Mouse (Mus musculus) Patski (cell line): ENCODE data around the gene Krt83. TPM values are rescaled to one million over a fixed set of nuclear protein-coding genes. Genes with fewer than 3 reads are reported as not detected.

Experiments used
- ATAC-seq: fragments of 100-300 bp; one replicate; pipeline ENCODE4 v1.8.0; 2021
- CTCF ChIA-PET: fragments of 350-600 bp; sonication (Branson Sonifier 250); formaldehyde crosslinking; loops from one replicate; lab custom pipeline; 2022; ENCODE audit warnings: inconsistent platforms; lab: Charles Lee
- POLR2A ChIA-PET: fragments of 350-600 bp; sonication (Branson Sonifier 250); formaldehyde crosslinking; loops from one replicate; lab custom pipeline; 2022; ENCODE audit warnings: antibody characterized with exemption, inconsistent platforms; lab: Charles Lee
- DNase-seq: peaks from one replicate; pipeline ENCODE4 v3.0.0-alpha.2; 2011; ENCODE audit warnings: low read depth, low spot score
- H3K27me3 ChIP-seq: fragments of 371-371 bp; one replicate; pipeline ENCODE4 v1.5.1; 2021
- CTCF ChIP-seq: fragments of 100-300 bp; IDR thresholded peaks from one replicate; pipeline ENCODE4 v1.5.1; 2021
- in situ Hi-C: fragments of 300-500 bp; cut with MboI; formaldehyde crosslinking; loops from 3 replicates; pipeline ENCODE4 v1.11.1; 2018; ENCODE audit warnings: low pct_unique_long_range_greater_than_20kb, mixed read lengths
- polyA plus RNA-seq: library from polyadenylated mRNA; unstranded; gene quantifications from one replicate; pipeline ENCODE4 v1.2.3, GENCODE M21; 2021

The Krt83 gene
- polyA plus RNA-seq, 1 experiment from 2014 or later: not detected

DNA sequence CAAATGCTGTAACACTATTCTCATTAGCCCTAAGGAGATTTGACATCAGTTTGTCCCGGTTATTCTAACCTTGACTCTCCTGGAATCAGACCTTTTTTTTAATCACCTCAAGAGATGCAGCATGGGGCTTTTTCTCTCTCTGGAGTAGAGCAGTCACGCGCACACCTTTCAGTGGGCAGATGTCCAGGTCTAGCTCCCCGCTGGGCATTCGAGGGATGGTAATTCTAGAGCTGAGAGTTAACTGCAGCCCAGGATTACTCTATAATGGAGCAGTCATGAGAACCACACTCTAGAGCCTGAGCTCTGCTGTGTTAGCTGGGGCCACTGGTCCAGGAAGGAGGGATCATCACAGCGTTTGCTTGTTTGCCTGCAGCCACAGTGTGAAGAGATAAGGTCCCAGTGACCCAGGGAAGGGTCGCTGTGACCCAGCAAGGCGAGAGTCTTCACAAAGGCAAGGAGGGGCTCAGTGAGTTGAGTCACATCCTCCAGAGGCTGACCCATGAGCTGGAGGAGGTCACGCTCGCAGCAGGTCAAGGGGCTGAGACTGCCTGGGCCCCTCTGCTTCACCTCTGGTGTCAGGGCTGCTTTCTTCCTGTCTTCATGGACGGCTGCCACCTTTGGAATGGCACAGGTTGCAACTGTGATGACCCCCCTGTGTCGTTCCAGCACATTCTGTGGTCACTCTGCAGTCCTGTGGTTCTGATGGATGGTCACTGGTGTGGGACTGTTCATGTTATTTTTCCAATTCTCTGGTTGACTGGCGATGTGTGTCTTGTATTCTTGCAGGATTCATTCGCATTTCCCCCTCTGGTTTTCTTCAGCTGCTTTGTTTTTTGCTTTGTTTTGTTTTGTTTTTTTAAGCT, 15.8 kb upstream of the Krt83 start:
- TF ChIP-seq CTCF: no peak
- ChIA-PET CTCF (interaction anchor here (1.3 kb wide), 1 partner anchor 14 kb away, joined by 6 read pairs; no protein-coding TSS in a partner anchor), POLR2A (interaction anchor here (1.3 kb wide), 1 partner anchor 10 kb away, joined by 6 read pairs; no protein-coding TSS in a partner anchor)
- peak; percentile 41 for DNase-seq
- H3K27me3 ChIP-seq: no peaks in the 10 kb centered on the region
- in situ Hi-C loops: no loop called here
- ATAC-seq: peak; percentile 76

DNA sequence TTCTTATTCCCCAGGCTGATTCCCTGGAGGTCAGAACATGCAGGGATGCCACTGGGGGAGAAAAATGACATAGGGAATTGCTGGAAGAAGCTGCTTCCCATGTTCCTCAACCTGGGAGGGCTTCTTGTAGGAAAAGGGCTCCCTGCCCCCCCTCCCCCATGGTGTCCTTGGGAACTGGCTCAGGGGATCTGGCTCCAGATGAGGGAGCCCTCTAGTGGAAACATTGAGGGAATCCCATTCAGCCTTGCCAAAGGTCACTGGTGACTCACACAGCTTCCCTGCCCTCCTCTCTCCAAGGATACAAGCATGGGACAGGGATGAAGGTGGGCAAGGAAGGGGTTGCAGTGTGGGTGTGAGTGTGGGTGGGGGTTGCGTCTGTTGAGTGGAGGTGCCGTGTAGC, 5.9 kb upstream of the Krt83 start:
- POLR2A ChIA-PET: interaction anchor here (1.4 kb wide), 1 partner anchor 10 kb away, joined by 6 read pairs; no protein-coding TSS in a partner anchor
- H3K27me3 ChIP-seq: no peaks in the 10 kb centered on the region
- in situ Hi-C loops: loop anchor here (5.0 kb wide), 2 partner anchors 40 to 155 kb away; no protein-coding TSS in a partner anchor
- ATAC-seq: peak; percentile 47
- DNase-seq: peak; percentile 27
- CTCF ChIA-PET: interaction anchor here (0.8 to 3.5 kb wide), 11 partner anchors 11 to 487 kb away, joined by 3 to 23 read pairs (median 3); partner anchors contain the start of genes Krt80 and Krt86
- no peak for TF ChIP-seq CTCF

DNA sequence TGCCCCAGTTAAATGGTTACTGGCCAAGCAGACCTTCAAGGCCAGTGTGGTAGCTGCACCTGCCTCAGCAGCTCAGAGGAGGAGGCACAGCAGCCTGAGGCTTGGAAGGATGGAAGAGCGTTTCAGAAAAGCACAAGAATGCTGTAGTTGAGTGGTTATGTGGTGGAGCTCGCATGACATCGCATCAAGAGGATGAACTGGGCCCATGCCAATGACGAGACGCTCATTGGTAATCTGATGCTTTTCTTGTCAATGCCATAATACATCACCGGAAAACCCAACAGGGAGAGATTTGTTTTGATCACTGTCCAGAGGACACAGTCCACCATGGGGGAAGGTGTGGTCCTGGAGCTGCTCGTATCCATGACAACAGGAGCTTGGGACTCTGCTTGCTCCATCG, 4.0 kb upstream of the Krt83 start:
- POLR2A ChIA-PET: no interaction called here
- ATAC-seq (no peak), DNase-seq (no peak)
- in situ Hi-C loops: loop anchor here (5.0 kb wide), 2 partner anchors 38 to 153 kb away; no protein-coding TSS in a partner anchor
- CTCF ChIA-PET: interaction anchor here (1.1 to 3.5 kb wide), 3 partner anchors 108 to 157 kb away, joined by 3 to 23 read pairs (median 4); no protein-coding TSS in a partner anchor
- TF ChIP-seq CTCF: no peak
- H3K27me3 ChIP-seq: no peaks in the 10 kb centered on the region

DNA sequence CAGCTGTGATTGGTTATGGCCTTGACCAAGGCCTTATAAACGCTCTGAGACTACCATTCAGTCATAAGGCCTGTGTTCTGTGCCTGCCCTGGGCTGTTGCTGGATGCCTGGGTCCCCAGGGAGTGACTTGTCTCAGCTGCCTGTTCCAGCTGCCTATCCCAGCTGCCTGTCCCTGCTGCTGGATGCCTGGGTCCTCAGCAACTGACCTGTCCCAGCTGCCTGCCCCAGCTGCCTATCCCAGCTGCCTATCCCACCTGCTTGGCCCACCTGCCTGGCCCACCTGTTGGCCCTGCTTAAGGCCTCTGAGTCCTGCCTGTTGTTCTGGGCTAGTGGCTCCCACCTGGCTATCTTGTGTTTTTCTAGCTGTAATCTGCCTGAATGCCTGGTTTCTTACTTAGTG, 2.9 kb upstream of the Krt83 start:
- no peak for ATAC-seq

DNA sequence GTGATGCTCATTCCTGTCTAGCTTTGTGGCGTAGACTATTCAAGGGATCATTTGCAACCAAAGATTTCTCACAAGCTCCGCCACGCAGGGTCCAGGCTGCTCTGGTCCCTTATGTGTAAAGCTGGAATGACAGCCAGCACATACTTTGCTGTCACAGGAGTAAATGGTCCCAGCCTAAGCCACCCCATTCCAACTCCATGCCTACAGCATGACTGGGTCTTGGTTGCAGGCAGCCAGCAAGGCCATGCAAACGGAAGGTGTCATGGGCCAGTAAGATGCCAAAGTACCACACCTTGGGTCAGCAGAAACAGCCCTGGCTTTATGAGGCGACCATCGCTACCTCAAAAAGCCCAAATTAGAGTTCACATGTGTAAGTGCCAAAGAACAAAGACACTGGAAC, 2.4 kb upstream of the Krt83 start:
- no peak for DNase-seq
- in situ Hi-C loops: no loop called here
- TF ChIP-seq CTCF: no peak
- H3K27me3 ChIP-seq: no peaks in the 10 kb centered on the region
- ChIA-PET POLR2A (no interaction called here), CTCF (interaction anchor here (1.8 kb wide), 1 partner anchor 13 kb away, joined by 6 read pairs; no protein-coding TSS in a partner anchor)
- ATAC-seq: no peak

More for the DNA sequence above, 2.9 kb upstream of the Krt83 start:
- POLR2A ChIA-PET: no interaction called here
- no peak for TF ChIP-seq CTCF
- no peak for DNase-seq
- in situ Hi-C loops: no loop called here
- no peaks in the 10 kb centered on the region for H3K27me3 ChIP-seq
- CTCF ChIA-PET: no interaction called here

DNA sequence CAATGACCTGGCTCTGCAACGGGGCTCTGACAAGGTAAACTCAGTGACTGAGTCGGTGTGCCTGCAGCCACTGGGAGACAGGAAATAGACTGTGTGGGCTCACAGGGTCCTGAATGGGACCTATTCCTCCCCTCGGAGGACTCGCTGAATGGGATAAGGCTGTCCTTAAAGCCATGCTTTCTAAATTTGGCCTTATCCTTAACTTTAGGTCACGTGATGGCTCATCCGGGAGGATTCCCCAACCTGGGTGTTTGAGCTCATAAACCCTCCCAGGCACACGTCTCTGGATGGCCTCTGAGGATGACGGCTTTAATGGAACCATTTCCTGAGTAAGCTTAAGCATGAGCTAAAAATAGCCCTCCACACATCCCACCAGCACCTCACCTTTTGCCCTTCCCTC, 1.4 kb upstream of the Krt83 start:
- ChIA-PET CTCF (interaction anchor here (0.9 to 1.8 kb wide), 2 partner anchors 14 to 165 kb away, joined by 4 to 6 read pairs; no protein-coding TSS in a partner anchor), POLR2A (no interaction called here)
- DNase-seq (no peak), ATAC-seq (no peak)
- in situ Hi-C loops: no loop called here
- H3K27me3 ChIP-seq: no peaks in the 10 kb centered on the region
- no peak for TF ChIP-seq CTCF

DNA sequence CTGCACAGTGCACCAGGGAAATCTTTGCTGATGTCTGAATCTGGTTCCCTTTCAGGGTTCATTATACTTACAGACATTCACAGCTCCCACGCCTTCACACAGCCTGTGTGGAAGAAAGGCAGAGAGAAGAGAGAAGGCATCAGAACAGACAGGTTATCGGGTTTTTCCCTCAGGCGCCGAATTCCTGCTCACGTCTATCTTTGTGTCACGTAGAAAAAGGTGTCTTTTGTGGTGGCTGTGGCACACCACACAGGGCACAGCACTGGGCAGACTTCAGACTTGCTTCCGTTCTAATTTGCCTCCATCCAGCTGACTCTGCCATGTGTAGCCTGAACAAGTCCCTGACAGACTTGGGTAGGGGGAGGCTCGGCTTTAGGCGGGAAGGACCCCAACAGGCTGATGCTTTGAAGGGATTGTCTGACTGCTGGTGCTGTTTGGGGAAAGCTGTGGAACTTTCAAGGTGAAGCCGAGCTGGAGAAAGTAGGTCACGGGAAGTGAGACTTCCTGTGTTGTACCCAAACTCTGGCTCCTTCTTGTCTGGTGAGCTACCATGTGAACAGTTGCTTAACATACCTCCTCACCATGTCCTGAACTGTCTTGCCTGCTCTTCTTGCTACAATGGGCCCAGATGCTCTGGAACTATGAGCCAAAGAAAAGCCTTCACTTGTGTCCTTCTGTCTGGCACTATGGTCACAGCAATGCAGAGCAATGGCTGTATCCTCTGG, 5.2 kb downstream of the Krt83 start:
- ChIA-PET CTCF (interaction anchor here (0.8 kb wide), 1 partner anchor 12 kb away, joined by 3 read pairs; no protein-coding TSS in a partner anchor), POLR2A (no interaction called here)
- ATAC-seq (no peak), DNase-seq (no peak)
- in situ Hi-C loops: no loop called here
- H3K27me3 ChIP-seq: no peaks in the 10 kb centered on the region
- TF ChIP-seq CTCF: no peak

DNA sequence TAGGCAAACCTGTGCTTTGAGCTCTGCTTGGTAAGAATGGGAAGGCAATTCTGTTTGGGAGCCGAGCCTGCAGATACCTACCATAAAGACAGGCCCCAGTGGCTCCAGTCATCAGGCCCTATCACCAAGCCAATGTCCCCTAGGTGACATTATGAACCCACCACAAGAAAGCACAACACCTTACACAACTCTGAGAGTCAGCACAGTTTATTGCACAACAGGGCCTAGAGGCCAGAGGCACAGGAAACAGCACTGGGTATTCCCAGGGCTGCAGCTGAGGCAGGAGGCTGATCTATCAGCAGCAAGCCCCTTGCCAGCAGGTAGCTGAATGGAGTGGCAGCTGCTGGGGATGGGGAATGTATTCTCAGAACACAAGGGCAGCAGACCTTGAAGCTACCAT, 6.4 kb downstream of the Krt83 start:
- H3K27me3 ChIP-seq: no peaks in the 10 kb centered on the region
- in situ Hi-C loops: no loop called here
- POLR2A ChIA-PET: no interaction called here
- CTCF ChIA-PET: interaction anchor here (1.1 kb wide), 1 partner anchor 12 kb away, joined by 4 read pairs; no protein-coding TSS in a partner anchor
- ATAC-seq (peak; percentile 13), DNase-seq (no peak)
- TF ChIP-seq CTCF: no peak

DNA sequence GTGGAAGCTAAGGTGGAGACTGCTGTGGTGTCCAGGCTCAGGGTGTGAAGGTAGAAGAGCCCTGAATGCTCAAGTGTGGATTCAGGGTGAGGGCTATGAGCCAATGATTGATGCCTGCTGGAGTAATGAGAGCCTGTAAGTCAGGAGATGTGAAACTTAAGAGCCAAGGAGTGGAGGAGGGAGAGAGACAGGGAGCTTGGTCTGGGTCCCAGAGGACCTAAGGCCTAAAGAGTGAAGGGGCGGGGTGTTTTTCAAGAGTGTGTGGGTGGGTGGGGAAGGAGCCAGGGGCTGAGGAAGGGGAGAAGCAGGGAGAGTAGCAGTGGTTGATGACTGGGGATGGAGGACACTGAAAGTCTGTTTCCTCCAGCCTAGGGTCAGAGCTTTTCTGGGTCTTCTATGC, 7.7 kb downstream of the Krt83 start:
- TF ChIP-seq CTCF: no peak
- DNase-seq (no peak), ATAC-seq (no peak)
- CTCF ChIA-PET: no interaction called here
- peaks cover 4% of the 10 kb centered on the region for H3K27me3 ChIP-seq
- POLR2A ChIA-PET: no interaction called here
- in situ Hi-C loops: no loop called here

DNA sequence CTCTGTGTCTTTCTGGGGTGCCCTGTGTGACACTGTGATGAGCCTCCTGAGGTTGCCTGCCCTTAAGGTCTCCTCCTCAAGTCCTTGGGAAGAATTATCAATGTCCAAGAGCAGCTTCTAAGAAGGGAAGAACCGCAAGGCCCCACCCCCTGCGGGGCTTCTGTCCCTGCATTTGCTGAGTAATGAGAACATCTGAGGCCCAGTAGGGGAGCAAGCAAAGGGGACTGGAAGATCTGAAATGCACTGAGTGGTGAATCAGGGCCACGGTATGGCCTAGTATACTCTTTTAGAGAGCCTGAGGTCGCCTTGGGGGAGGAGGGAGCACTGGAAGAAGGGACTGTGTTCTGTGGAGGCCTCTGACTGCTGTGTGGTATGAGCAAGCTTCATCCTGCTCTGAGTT, 9.3 kb downstream of the Krt83 start:
- H3K27me3 ChIP-seq: peaks cover 13% of the 10 kb centered on the region
- CTCF ChIA-PET: no interaction called here
- DNase-seq: no peak
- ATAC-seq: no peak
- in situ Hi-C loops: no loop called here
- no peak for TF ChIP-seq CTCF
- POLR2A ChIA-PET: no interaction called here
